Mouse (Mus musculus) G1E-ER4 (cell line): ENCODE results near the gene Mtg2. TPM values are rescaled to one million over a fixed set of nuclear protein-coding genes. Genes with fewer than 3 reads are reported as not detected.

Experiments used
- GATA1 ChIP-seq: IDR thresholded peaks from one replicate; pipeline ENCODE4 v1.8.0; 2012; ENCODE audit warnings: low read length, inconsistent platforms
- polyA plus RNA-seq: library from polyadenylated mRNA; stranded (reverse); fragments of >175 nt; gene quantifications from 2 replicates; pipeline ENCODE4 v1.2.3, GENCODE M21; 2012

Mtg2 gene
- polyA plus RNA-seq, 1 experiment = 14.6 TPM

DNA sequence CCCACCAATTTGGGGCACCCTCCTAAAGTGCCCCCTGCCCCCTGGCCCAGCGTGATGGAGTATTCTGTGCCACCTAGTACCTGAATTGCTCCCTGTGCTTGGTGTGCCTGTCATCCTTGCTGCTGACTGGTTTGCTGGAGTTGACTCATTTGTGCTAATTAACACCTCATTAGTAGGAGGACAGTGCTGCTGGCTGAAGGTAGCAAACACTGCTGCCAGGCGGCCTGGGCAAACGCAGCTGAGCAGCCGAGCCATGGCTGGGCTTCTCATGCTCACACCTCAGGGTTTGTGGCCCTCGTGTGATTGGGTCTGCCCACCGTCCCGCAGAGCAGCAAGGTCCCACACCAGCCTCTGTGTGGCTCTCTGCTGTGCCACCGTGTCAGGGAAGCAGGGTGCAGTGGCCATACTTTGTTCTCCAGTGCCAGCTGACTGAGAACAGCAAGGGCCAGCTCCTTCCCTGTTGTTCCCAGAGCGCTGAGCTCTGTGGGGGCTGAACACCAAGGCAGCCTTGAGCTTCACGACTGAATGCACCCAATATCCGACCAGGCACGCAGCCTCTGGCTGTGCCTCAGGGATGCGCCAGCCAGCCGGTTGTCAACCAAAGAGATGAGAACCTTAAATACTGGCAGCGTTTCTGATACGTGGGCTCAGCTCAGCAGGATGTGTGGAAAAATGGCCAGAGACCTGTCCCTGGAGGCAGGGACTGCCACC, 15.7 kb downstream of the Mtg2 start:
- no peak for TF ChIP-seq GATA1

DNA sequence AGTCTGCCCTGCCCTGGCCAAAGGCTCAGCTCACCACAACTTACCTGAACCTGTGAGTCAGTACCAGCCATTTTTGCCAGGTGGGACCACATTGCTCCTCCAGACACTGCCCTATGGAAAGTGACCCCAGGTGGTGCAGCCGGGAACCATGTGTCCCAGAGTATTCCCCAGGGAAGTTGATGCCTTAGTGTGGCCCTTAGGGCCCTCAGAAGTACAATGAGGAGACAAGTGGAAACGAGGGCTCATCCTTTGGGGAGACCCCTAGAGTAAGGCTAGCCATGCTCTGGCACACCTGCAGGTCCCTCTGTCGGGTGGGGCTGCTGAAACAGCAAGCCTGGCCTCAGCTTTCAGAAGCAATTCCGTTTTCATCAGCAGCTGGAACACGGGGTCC, 16.2 kb downstream of the Mtg2 start:
- TF ChIP-seq GATA1 = no peak

DNA sequence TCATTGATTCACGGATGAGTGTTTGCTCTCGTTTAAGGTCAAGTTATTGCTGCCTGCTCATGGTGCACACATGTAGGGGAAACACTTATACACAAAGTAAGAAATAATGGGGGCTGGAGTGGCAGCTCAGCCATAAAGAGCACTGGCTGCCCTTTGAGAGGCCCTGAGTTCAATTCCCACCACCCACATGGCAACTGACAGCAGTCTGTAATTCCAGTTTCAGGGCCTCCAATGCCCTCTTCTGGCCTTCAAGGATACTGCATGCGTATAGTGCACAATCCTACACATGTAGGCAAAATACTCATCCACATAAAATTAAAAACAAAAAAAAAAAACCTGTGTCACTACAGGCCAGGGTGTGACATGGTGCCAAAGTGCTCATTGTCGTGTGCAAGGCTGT, 17.1 kb downstream of the Mtg2 start:
- TF ChIP-seq GATA1 = no peak

DNA sequence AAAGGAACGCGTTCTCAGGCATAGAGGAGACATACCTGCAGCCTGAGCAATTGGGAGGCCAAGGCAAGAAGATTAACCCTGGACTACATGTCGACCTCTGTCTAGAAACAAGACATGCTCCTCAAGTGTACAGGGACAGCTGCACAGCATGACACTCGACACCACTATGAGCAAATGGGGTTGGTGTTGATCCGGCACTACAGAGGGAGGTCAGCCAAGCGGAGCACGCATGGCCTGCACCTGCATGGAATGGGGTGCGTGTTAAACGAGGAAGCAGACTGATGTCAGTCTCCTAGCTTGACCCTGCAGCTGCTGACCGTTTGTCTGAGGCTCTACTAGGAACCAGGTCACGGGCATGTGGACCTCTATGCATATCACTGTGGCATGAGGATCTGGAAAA, 19.9 kb downstream of the Mtg2 start:
- TF ChIP-seq GATA1 = no peak

DNA sequence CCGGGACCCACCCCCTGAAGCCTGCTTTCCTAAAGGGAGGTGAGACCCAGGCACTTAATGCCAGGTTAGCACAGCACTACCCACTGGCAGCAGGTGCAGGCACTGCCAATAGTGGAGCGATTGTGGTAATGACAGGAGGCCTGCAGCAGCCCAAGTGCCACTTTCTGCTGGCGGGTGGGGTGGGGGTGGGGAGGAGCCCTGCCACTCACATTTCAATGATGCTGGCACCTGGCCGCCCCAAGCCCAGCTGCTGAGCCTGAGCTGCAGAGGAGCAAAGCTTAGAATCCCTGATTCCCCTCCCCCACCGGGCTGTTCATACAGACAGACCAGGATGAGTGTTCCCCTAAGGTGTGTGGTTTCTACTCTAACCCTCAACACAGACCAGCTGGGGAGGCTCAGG, 25.3 kb downstream of the Mtg2 start:
- TF ChIP-seq GATA1 = no peak

DNA sequence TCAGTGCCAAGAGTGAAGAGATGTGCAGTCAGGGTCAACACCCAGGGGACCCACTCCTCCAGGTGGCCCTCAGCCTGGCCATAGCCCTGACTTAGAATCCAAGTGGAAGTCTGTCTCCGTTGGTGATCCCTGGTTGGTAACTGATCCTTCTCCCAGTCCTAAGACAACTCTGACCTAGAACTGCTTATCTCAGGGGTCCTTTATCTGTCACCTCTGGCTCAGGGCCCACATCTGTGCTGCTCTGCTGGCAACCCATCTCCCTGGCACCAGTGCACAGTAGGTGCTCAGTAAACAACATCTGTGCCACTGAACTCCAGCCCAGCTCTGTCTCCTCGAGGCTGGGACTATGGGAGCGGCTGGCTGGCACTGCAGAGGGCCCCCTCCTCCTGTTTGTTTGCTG, 27.2 kb downstream of the Mtg2 start:
- no peak for TF ChIP-seq GATA1

DNA sequence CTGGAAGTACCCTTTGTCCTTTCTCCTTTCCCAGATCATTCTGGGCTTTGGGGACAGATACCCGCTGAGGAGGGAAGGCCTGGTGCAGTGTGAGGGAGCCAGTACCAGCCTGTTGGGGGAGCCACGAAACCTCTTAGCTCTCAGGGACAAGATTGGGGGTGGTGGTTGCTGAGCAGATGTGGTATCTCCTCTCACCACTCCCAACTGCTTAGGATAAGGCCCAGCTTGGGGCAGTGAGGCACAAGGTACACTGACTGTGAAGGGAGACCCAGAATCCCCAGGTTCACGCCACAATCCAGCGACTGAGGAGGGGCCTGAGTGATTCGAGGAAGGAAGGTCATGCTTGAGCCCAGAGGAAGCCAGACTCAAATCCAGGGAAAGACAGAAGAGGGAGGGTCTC, 27.8 kb downstream of the Mtg2 start:
- TF ChIP-seq GATA1 = no peak

DNA sequence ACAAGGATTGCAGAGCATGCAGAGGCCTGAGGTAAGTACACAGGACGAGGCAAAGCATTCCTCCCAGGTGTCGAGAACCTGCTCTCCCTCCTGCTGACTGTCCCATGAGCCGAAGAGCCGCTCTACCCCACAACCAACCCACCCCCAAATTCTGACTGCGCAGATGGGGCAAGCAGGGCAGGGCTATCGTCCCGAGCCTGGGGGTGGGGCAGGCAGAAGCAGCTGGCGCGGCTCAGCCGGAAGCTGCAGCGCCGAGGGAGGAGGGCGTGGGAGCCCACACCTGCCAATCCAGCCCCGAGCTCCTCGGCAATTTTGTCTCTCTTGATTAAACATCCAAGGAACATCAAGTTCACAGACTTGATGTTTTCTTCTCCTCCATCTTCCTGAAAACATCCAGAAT, 29.1 kb downstream of the Mtg2 start:
- TF ChIP-seq GATA1 = no peak

DNA sequence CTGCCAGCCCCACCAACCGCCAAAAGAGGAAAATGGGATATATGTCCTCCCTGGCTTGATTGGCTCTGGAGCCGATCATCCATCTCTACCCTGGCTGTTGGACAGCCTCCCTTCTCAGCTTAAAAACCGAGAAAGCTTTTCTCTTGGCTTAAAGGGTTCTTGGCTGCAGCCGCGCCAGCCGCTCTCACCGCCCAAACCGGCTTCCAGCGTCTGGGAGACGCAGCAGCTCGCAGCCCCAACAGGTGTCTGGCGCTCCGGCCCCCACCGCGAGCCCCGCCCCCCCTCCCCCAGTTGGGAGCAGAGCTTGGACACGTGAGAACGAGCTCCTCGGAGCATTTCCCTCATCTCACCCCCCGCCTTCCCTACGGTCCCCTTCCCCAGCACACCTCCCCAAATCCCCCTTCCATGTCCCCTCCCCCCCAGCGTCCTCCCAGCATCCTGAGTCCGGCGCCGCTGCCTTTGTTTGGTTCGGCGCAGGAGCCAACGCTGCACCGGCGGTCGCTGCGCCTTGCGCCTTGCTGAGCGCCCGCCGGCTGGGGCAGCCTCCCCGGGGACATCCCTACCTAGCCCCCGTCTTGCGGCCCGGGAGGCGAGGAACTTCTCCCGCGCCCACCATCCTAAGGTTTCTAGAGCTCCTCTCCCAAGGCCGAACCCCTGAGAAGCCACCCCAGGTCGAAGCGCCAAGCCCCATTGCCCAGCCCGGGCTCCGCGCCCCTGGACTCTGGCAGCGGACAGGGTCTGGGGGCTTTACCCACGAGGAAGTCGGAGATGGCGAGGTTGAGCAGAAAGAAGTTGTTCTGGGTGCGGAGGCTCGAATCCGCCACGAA, 33.0 kb downstream of the Mtg2 start:
- TF ChIP-seq GATA1 = no peak

DNA sequence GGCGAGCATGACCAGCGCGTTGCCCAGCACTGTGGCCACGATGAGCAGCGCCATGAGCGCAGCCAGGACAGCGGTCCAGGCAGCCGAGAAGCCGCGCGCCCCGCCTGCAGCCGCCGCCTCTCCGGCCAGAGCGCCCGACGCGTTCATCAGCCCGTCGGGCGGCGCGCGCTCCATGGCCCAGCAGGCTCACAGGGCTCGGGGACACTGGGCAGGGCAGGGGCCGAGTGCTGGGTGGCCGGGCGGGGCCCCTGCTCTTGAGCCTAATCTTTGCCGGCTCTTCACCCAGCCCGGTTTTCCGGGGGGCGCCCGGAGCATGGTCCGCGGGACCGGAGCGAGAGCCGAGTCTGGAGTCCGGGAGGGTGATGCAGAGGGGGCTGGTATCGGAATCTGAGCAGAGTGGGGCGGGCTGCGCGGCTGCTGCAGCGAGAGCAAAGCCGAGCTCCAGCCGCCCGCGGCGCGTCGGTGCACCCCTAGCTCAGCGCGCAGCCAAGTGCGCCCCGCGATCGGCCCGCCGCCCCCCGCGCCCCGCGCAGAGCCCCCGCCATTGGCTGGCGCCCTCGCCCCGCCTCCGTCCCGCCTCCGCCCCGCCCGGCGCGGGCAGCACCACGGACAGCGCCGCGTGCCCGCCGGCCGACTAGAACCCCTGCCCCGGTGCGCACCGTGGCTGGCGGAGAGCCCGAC, 33.7 kb downstream of the Mtg2 start, which contains the start of gene Hrh3:
TSS of gene Hrh3 (minus strand) at position 511 of the 681 bp plus-strand sequence.
- TF ChIP-seq GATA1 = no peak

DNA sequence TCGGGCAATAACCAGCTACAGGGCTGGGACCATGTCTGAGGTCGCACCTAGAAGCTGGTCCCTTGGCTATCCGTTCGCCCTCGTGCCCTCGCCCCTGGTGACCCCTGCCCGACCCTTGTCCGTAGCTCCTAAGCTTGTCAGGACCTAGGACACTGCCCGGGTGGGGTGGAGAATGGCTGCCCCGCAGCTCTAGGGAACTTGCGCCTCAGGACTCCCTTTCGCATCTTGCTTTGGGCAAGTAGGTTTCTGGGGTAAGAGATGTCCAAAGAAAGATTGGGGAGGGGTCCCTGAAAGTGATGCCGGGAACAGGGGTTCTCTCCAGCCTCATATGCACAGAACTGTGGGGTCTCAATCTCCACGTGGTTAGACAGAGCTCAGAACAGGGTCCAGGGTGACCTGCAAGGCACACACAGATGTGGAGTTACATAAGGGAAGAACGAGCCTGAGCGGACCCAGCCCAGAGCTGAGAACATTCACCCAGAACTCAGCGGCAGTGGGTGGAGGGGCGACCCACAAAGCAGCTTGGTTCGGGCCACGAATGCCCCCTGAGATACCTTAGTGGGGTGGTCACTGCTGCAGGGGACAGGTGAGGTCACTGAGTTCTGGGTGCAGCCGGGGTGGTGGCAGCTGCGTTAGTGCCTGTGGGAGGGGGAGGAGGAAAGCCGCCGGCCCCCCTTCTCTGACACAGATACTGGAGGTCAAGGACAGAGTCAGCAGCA, 34.4 kb downstream of the Mtg2 start:
- TF ChIP-seq GATA1 = no peak

DNA sequence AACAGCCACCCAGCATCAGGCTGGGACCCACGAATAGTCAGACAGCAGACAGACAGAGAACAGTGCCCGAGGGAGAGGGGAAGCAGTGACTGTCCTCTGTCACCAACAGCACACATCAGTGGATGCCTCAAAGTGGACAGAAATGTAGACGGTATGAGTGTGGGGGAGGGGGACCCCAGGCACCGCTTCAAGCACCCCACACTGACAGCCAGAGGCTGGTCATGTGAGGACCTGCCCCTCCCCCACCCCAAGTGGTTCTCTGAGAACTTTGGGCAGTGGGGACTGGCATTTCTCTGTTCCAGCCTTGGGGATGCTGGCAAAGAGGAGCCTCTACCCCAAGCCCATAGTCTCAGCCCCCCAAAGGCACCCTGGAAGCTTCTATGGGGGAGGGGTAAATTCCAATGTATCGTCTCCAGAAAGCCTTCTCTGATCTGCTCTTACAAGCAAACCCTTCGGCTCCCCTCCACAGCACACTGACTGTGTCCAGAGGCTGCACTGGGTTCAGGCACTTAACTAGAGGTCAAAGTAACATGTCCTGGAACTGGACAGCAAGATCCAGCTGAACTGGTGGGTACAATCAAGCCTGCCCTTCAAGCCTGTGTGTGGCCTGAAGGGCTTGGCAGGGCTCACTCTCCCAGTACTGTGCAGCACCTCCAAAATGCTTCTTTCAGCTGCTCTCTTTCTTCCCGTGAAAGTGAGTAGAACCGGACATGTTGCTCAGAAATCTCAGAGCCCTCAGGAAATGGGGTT, 35.2 kb downstream of the Mtg2 start:
- no peak for TF ChIP-seq GATA1

DNA sequence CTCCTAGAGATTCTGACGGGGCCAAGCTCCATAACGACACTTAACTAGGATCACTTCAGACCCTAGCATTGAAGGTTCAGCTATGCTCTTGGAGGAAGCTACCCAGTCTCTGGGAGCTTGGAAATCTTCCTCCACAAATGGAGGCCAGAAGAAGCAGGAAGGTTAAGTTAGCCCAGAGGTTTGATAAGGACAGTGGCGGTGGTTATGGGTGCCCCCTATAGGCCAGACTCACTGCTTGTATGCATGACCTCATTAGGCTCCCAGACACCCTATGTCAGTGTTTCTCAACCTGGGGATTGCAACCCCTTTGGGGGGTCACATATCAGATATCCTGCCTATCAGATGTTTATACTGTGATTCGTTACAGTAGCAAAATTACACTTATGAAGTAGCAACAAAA, 36.7 kb downstream of the Mtg2 start:
- no peak for TF ChIP-seq GATA1

DNA sequence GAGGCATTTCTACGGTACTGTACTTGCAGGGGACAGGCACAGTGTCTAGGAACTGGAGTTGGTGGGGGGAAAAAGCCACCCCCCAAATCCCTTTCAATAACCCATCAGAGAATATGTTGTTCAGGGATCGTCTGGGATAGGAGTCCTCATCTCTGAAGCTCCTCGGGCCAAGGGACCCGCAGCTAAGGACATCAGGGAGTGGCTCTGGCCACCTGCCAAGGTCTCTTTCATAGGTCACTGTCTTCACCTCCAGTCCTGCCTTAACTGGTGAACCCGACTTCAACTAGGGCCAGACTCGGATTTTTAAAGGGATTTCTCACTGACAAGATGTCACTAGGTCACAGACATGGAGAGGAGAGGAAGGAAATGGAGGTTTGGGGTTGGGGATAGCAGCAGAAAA, 37.9 kb downstream of the Mtg2 start:
- no peak for TF ChIP-seq GATA1

DNA sequence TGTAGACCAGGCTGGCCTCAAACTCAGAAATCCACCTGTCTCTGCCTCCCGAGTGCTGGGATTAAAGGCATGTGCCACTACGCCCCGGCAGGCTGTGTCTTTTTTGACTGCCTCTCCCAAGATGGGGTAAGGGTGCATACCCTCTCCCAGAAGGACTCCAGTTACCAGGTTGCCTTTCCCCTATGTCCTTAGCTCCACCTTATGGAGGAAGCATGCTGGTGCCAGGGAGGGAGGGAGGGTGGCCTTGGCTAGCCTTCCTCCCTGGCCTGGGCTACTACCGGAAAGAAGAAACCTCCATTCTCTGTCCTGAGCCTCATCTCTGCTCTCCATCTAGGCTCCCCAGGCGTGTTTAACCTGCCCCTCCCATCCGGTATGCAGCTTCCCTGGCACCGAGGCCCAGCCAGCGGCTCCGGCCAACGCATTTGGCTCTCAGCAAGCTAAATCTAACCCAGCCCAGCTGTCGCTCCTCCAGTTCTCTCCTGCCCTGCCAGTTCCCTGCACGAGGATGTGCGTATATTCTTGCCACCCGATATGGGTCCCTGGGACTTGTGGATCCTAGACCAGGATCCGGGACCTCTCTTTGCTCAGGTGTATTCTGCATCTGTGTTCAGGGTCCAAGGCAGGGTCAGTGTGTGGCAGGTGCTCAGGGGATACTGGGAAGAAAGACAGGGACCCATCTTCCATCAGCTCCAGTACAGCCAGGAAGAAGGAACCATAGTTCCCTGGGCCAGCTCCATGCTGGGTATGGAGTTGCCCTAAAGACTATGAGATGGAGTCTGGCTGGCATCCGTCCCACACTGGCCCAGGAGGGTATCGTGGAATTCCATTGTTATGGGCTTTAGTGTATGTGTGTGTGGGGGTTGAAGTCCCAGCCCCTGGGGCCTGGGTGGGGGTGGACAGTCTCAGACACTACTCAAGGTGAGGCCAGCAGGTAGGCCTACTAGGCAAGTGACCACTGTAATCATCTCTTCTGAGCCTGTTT, 43.8 kb downstream of the Mtg2 start:
- no peak for TF ChIP-seq GATA1
